Mouse (Mus musculus) CD8-positive naive resting alpha-beta T cell, adult 2 months (primary cell): ENCODE results near the gene Aldh3a2.
"Not testable (repeated sequence)": the region's sequence is repeated elsewhere in the genome, so short reads cannot be mapped to it uniquely, and the experiment has no call there.

Experiments used
- DNase-seq, 2 experiments: peaks; one replicate each; pipeline ENCODE4 v3.0.0; 2022; ENCODE audit warnings: low read depth in 2 of 2, low spot score in 2 of 2

Aldh3a2 gene

GRCm38 (mm10) chr11:61266551-61267533 lies at the start of gene Aldh3a2:
Aldh3a2 (minus strand) TSS chr11:61267464.
- DNase-seq = peak; percentile 92 to 94

GRCm38 (mm10) chr11:61316864-61317263 lies 49.6 kb upstream of the Aldh3a2 start:
- DNase-seq = no peak

- DNase-seq = no peak
Measured at GRCm38 (mm10) chr11:61310321-61310720, 43.1 kb upstream of the Aldh3a2 start.

GRCm38 (mm10) chr11:61309831-61310230 lies 42.6 kb upstream of the Aldh3a2 start:
- DNase-seq = peak in 1 of 2 experiments; percentile 14

DNA sequence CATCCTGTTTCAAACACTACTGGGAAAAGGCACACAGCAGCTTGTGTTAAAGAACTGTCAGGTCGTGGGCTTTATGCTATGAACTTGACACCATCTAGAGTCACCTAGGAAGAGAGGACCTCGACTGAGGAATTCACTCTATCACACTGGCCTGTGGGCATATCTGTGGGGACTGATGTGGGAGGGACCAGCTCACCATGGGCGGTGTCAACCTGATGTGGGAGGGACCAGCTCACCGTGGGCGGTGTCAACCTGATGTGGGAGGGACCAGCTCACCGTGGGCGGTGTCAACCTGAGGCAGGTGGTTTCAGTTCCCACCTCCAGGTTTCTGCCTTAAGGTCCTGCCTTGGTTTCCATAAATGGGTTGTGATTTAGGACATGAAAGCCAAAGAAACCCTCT lies 40.5 kb upstream of the Aldh3a2 start:
- no peak for DNase-seq

GRCm38 (mm10) chr11:61305377-61305776 lies 38.1 kb upstream of the Aldh3a2 start:
- DNase-seq = peak; percentile 62 to 75

GRCm38 (mm10) chr11:61304535-61304934 lies 37.3 kb upstream of the Aldh3a2 start:
- not testable (repeated sequence) for DNase-seq

DNA sequence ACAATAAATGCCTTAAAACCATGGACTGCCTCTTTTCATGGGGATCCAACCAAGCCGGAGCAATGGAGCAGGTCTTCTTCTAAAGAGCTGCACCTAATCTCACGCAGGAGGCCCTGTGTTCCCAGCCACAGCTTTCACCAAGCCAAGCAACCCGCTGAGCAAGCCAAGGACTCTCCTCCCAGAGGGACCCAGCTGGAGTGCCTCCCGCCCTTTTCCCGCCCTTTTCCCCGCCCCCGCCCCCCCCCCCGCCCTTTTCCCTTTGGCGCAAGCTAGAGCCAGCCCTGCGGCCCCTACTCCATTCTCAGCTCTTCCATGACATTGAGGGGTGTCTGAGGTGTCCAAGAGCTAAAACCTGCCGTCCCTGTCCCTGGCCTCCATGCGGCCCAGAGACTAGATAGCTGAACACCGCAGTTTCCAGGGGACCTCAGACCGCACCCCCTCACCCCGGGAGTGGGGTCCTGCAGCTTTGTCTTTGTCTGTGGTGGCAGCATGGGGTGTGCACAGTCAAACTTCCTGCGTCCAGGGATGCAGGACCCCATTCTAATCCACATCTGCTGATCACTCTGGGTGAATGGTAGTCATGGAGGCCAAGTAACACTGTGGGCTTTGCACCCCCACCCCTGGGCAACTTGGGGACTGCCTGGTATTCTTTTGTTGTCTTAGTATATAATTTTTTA lies 33.6 kb upstream of the Aldh3a2 start:
- no peak for DNase-seq

DNA sequence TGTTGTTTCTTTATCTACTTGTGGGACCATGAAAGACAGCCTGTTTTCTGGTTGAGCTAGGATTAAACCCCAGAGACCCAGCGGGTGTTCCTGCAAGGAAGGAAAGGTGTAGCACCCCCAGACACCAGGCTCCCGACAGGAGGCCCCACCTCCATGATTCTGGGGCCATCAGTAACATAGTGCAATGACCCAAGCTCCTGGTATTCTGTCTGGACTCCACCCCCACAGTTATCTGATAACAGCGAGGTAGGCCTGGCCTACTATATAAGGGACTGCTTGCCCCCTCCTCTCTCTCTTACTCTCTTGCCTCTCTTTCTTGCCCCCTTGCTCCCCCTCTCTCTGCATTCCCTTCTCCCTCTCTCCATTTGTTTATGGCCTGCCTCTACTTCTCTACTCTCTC lies 32.9 kb upstream of the Aldh3a2 start:
- DNase-seq = no peak

- no peak for DNase-seq
Measured at GRCm38 (mm10) chr11:61297901-61298300, 30.6 kb upstream of the Aldh3a2 start.

DNA sequence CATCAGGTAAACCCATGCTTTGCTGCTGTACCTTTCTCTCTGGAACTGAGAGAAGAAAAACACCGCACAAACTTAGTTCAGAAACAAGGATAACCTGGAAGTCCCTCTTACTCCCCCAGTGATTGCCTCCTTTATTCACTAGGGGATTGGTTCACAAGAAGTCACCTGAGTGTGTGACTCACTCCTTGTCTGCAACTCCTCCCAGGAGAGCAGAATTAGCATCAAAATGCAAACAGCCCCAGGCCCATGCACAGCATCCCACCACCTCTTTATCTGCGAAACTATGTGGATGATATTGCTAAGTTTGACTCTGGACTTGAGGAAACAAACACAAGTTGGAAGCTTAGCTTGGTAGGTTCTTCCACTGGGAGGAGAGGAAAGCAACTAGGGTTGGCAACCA lies 30.1 kb upstream of the Aldh3a2 start:
- no peak for DNase-seq

DNA sequence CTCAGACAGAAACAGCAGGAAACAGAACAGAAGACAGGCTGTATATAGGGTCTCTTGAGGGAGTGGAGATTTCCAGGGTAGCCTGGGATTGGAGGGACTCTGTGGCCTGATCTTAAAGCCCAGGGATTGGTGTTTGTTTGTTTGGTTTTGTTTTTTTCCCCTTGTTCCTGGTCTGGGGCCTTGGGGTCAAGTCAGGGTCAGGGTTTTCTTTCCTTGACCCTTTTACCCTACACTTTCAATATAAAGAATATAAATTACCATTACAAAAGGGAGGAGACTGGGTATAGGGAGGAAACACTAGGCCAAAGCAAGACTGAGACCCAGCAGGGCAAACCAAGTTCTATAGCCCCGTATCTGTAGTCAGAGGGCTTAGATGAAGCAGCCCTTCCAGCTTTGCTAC lies 29.3 kb upstream of the Aldh3a2 start:
- no peak for DNase-seq

- no peak for DNase-seq
Measured at GRCm38 (mm10) chr11:61295556-61295955, 28.3 kb upstream of the Aldh3a2 start.

GRCm38 (mm10) chr11:61294431-61294830 lies 27.2 kb upstream of the Aldh3a2 start:
- DNase-seq = no peak

GRCm38 (mm10) chr11:61293251-61293650 lies 26.0 kb upstream of the Aldh3a2 start:
- DNase-seq = no peak

- no peak for DNase-seq
Measured at GRCm38 (mm10) chr11:61284323-61284722, 17.1 kb upstream of the Aldh3a2 start.

- DNase-seq = no peak
Measured at GRCm38 (mm10) chr11:61283414-61284049, 16.3 kb upstream of the Aldh3a2 start.

DNA sequence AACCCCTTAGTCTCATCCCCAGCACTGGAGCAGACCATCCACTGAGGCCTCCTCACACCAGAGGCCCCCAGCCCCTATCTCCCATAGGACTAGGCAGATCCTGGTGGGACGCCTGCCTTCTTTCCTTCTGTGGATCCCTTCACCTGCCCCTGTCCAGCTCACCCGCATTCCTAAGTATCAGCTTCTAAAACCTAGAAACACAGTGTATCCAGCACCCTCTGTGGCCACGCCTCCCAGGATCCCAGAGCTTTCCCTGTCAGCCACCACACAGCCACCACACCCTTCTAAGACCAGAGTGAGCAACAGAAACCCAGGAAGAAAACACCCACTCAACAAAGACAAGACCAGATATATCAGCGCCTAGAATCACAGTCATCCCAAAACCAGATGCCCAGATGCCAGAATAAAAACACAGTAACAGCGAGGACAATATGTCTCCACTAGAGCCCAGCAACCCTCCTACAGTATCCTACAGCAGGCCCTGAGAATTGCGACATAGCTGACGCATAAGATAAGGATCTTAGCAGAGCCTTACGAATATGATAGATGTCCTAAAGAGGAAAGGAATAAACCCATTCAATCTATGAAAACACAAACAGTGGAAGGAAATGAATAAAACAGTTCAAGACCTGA lies 11.3 kb upstream of the Aldh3a2 start:
- DNase-seq = no peak

DNA sequence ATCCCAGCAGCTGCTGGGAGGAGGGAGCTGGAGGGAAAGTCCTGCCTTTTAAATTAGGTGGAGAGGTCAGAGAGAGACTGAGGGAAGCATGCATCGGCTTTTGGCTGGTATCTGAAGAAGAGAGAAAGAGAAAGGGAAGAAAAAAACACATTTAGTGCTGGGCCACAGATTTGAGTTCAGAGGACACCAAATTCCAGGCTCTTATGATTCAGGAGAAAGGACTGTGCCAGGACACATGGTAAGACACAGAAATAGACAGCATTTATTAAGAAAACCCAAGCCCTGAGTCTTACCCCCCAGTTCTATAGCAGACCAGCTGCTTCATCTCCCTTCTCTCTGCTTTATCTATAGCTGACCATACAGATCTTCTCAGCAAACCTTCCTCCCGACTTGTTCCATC lies 10.7 kb upstream of the Aldh3a2 start:
- DNase-seq = no peak

DNA sequence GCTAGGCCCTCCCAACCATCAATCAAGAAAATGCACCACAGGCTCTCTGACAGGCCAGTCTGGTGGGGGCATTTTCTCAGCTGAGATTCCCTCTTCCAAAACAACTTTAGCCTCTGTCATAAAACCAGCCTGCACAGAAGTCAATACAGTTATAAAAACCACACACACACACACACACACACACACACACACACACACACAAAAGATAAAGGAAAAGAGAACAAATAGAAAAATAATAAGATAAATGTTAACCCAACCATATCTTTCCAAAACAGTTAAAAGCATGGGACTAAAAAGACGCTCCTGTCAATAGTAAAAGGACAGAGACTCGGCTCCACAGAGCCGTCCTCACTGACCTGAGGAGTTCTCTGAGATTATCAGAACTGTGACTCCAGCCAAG lies 9.2 kb upstream of the Aldh3a2 start:
- DNase-seq = no peak

DNA sequence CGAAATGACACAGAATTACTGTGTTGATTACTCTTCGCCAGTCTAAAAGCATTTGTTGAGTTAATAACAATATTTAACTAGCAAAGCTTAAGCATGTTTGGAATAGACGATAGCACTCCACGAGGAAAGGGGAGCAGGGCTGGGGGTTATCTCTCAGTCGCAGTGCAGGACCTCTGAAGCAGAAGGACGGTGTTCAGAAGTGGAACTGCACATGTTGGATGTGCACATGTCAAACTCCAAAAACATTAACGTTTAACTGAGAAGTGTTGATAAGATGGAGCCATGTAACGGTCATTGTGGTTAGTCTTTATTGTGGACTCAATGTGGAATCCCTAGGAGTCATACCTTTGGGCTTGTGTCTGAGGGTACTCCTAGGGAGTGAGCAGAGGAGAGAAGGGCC lies 7.8 kb upstream of the Aldh3a2 start:
- DNase-seq = no peak
